Mouse (Mus musculus): Measurements from ENCODE around the gene Krt4. TPM values are rescaled to one million over a fixed set of nuclear protein-coding genes. Genes with fewer than 3 reads are reported as not detected.
A peak's percentile ranks its signal among the peaks of the same experiment; 100 is the strongest.

The Krt4 gene
- polyA plus RNA-seq, 1 experiment from 2014 or later, result not detected

DNA sequence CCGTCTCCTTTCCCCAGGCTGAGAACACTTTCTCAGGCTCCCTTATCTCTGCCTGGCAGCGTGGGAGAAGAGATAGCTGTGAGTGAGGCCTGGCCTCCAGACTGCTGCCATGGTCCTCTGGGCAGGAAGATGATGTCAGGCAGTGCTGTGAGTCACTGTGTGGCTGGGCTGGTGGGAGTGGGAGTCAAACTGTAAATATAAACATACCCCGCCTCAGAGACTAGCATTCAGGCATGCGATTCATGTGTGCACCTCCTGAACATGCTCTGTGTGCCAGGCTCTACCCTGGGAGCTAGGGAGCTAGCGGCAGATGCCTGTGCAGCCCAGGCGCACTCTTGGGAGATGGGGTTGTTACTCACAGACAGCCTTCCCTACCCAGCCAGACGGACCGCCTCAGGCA lies 17.4 kb upstream of the Krt4 start:
- Histone ChIP-seq H3K27ac (ENCODE audit: low read depth, low read length) (no peak overlapping the region), H3K4me2 (replicated peaks; ENCODE audit: low read depth, low read length) (no peak overlapping the region), H3K4me3 (ENCODE audit: low read depth, low read length) (no peak overlapping the region), H3K9ac (ENCODE audit: low read depth, low read length) (no peak overlapping the region), H3K27me3 (ENCODE audit: control insufficient read depth, insufficient read depth, low read length) (no peaks in the 10 kb centered on the region), H3K4me1 (replicated peaks; ENCODE audit: control insufficient read depth, insufficient read depth, low read length) (no peaks in the 10 kb centered on the region), H3K36me3 (ENCODE audit: control insufficient read depth, insufficient read depth, low read length) (no peaks in the 10 kb centered on the region), H3K9me3 (ENCODE audit: control insufficient read depth, low read length) (no peaks in the 10 kb centered on the region)
- DNase-seq (ENCODE audit: low spot score) (no peak), ATAC-seq (ENCODE audit: low FRiP score) (no peak)
- WGBS, result 72% methylated on average over 8 of the region's 8 CpGs

DNA sequence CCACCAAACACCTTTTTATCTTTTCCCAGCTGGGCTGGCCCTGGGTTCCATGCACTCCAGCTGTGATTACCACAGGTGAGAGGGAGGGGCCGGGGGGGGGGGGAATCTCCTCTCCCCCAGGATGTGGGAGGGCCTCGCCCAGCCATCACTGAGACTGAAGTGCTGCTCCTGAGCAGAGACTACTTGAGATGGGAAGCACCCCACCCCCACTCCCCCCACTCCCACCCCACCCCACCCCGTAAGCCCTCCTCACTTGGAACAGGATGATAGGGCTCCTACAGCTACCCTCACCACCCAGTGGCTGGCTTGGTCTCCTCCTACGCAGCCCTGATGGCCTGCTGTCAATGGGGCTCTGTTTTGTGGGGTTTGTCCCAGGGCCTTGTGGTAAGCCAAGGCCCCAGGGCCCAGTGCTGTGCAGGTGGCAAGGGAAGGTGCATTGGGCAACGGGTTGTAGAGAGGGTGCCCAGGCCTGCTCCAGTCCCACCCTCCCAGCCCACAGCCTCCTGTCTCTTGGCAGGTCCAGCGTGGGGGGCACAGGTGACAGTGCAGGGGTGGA lies 15.8 kb upstream of the Krt4 start, which contains the start of gene Krt79:
Gene Krt79 (minus strand): TSS at position 51 of the 556 bp plus-strand sequence.
- Histone ChIP-seq H3K4me1 (replicated peaks; ENCODE audit: control insufficient read depth, insufficient read depth, low read length) (no peaks in the 10 kb centered on the region), H3K27me3 (ENCODE audit: control insufficient read depth, insufficient read depth, low read length) (no peaks in the 10 kb centered on the region), H3K4me3 (ENCODE audit: low read depth, low read length) (no peak within 1 kb of the TSS), H3K4me2 (replicated peaks; ENCODE audit: low read depth, low read length) (no peak within 1 kb of the TSS), H3K9ac (ENCODE audit: low read depth, low read length) (no peak within 1 kb of the TSS), H3K27ac (ENCODE audit: low read depth, low read length) (no peak within 1 kb of the TSS), H3K36me3 (ENCODE audit: control insufficient read depth, insufficient read depth, low read length) (no peaks in the 10 kb centered on the region), H3K9me3 (ENCODE audit: control insufficient read depth, low read length) (no peaks in the 10 kb centered on the region)
- ATAC-seq (ENCODE audit: low FRiP score) (no peak), DNase-seq (ENCODE audit: low spot score) (no peak)
- WGBS, result 67% methylated on average over 5 of the region's 6 CpGs

DNA sequence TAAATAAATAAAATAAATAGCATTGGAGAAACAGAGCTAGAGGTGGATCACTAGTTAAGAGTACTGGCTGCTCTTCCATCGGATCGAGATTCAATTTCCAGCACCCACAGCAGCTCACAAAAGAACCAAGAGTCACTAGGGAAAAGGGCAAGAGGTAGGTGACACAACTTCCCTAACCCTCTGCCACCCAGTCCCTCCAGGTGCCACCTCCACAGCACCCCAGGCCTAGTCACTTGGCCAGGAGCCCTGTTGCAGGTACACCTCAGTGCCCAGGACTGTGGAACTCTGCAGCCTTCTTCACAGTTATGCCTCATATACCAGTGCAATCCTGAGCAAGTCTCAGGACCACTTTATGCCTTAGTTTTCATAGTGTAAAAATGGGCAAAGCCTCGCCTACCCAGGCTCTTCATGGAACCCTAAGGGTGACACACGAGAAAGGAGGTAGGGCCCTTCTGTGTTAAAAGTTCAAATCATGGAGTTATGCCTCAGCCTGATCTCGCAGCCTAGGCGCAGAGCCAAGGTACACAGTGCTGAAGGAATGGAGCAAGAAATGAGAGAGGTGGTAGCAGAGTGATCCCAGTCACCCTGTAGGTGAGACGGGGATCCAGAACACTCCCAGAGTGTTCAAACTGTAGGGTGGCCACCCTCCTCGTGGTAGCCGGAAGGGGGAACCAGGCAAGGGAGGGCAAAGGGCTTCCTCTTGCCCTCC lies 14.2 kb upstream of the Krt4 start:
- H3K9ac ChIP-seq (ENCODE audit: low read depth, low read length), result no peak overlapping the region
- 90% methylated on average over 9 of the region's 9 CpGs for WGBS
- no peak overlapping the region for H3K4me3 ChIP-seq (ENCODE audit: low read depth, low read length)
- H3K27me3 ChIP-seq (ENCODE audit: control insufficient read depth, insufficient read depth, low read length), result no peaks in the 10 kb centered on the region
- ATAC-seq (ENCODE audit: low FRiP score) (no peak), DNase-seq (ENCODE audit: low spot score) (no peak)
- H3K36me3 ChIP-seq (ENCODE audit: control insufficient read depth, insufficient read depth, low read length), result no peaks in the 10 kb centered on the region
- H3K9me3 ChIP-seq (ENCODE audit: control insufficient read depth, low read length), result no peaks in the 10 kb centered on the region
- H3K4me1 ChIP-seq (replicated peaks; ENCODE audit: control insufficient read depth, insufficient read depth, low read length), result no peaks in the 10 kb centered on the region
- no peak overlapping the region for H3K27ac ChIP-seq (ENCODE audit: low read depth, low read length)
- no peak overlapping the region for H3K4me2 ChIP-seq (replicated peaks; ENCODE audit: low read depth, low read length)

DNA sequence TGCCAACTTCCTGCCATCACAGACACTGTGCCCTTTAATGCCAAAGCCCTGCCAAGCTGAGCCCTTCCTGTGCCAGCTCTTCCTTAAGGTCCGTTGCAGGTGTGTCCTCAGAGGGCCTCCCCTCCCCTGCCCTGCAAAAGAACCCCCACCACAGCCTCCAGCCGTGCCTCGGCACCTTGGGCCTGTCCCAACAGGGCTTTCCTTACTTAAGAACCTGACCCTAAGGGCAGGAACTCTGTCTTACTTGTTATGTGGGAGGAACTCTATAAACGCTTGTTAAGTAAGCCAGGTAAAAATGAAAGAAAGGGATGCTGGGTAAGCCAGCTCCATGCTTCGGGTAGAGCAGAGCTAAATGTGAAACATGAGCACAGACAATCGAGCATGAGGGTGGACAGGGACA lies 8.5 kb upstream of the Krt4 start:
- DNase-seq (ENCODE audit: low spot score) (no peak), ATAC-seq (ENCODE audit: low FRiP score) (no peak)
- H3K4me1 ChIP-seq (replicated peaks; ENCODE audit: control insufficient read depth, insufficient read depth, low read length), result 0 out of 2 replicates have a peak, but pooled peaks cover 2% of the 10 kb centered on the region
- H3K27ac ChIP-seq (ENCODE audit: low read depth, low read length), result no peak overlapping the region
- no peaks in the 10 kb centered on the region for H3K36me3 ChIP-seq (ENCODE audit: control insufficient read depth, insufficient read depth, low read length)
- no peak overlapping the region for H3K9ac ChIP-seq (ENCODE audit: low read depth, low read length)
- 82% methylated on average over 6 of the region's 6 CpGs for WGBS
- H3K4me3 ChIP-seq (ENCODE audit: low read depth, low read length), result no peak overlapping the region
- H3K4me2 ChIP-seq (replicated peaks; ENCODE audit: low read depth, low read length), result no peak overlapping the region
- H3K27me3 ChIP-seq (ENCODE audit: control insufficient read depth, insufficient read depth, low read length), result peaks cover 4% of the 10 kb centered on the region; the same call in 1 of the 2 replicates
- H3K9me3 ChIP-seq (ENCODE audit: control insufficient read depth, low read length), result no peaks in the 10 kb centered on the region

DNA sequence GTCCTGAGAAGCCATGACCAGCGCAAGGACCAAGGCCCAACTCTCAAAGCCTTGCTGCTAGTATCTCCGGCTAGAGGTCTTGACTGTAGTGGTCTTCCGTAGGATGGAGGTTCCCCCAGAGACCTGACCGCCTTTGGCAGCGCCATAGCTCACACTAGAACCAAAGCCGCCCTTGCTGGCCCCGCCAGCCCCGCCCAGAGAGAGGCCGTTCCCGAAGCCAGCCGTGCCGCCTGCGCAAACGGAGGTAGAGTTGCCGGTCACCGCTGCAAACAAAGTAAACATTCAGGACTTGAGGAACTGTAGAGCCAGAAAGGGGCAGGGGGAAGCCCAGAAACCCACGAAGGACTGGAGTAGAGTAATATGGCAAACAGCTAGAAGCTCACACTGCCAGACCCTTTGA lies 5.1 kb upstream of the Krt4 start:
- WGBS, result 3% methylated on average over 17 of the region's 17 CpGs
- ATAC-seq (ENCODE audit: low FRiP score) (no peak), DNase-seq (ENCODE audit: low spot score) (peak; percentile 50)
- Histone ChIP-seq H3K27me3 (ENCODE audit: control insufficient read depth, insufficient read depth, low read length) (peaks cover 4% of the 10 kb centered on the region; the same call in 1 of the 2 replicates), H3K9me3 (ENCODE audit: control insufficient read depth, low read length) (no peaks in the 10 kb centered on the region), H3K4me3 (ENCODE audit: low read depth, low read length) (peak overlapping the region; percentile 2; the same call in 1 of the 2 replicates), H3K4me1 (replicated peaks; ENCODE audit: control insufficient read depth, insufficient read depth, low read length) (0 out of 2 replicates have a peak, but pooled peaks cover 2% of the 10 kb centered on the region), H3K27ac (ENCODE audit: low read depth, low read length) (no peak overlapping the region), H3K36me3 (ENCODE audit: control insufficient read depth, insufficient read depth, low read length) (no peaks in the 10 kb centered on the region), H3K9ac (ENCODE audit: low read depth, low read length) (peak overlapping the region; percentile 0; the same call in 1 of the 2 replicates), H3K4me2 (replicated peaks; ENCODE audit: low read depth, low read length) (peak overlapping the region; percentile 35)

DNA sequence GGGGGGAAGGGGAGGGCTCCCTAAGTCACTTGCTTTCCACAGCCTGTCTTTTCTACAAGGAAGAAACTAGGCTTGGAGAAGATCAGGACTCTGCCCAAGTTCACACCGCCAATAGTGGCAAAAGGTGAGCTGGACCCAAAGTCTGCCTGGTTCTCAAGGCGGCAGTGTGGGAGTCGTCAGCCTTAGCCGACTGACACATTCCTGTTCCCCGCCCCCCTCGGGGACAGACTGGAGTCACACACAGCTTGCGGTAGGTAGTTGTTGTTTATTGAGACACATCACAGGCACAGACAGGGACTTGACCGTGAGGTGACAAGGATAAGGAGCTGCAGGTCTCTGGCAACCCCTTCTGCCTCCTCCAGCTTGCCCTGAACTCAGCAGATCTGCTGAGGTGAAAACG lies 4.6 kb upstream of the Krt4 start:
- no peak overlapping the region for H3K4me3 ChIP-seq (ENCODE audit: low read depth, low read length)

DNA sequence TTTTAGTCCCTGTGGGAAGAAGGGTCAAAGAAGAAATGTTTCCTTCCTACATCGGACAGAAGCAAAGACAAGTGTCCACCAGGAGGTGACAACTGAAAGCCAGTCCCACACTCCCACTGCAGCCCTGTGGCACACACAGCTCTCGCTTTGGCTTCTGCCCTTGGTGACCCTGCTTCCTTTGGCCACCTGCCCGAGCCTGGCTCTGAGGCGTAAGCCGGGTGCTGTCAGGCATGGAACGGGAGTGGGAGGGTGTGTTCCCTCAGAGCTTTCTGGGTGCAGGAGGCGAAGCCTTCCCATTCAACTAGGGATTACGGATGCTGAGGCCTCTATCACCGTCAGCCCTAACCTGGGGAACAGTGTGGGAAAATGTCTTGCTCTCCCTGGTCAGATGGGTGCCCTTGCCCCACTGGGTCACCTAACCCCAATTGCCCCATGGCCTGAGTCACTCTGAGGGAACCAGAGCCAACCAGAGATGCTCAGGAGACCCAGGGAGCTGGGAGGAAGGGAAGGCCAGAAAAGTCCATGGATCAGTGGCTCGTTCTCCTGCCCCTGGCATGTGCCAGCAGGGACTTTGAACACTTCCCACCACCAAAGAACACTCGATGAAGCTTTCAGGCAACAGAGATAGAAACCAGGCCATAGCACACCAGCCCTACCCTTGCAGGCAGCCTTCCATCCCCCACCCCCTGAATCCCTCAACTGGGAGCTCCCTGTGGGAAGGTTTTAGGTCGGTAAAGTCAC lies 3.0 kb upstream of the Krt4 start:
- WGBS, result 74% methylated on average over 12 of the region's 12 CpGs
- DNase-seq (ENCODE audit: low spot score), result no peak
- Histone ChIP-seq H3K36me3 (ENCODE audit: control insufficient read depth, insufficient read depth, low read length) (no peaks in the 10 kb centered on the region), H3K27me3 (ENCODE audit: control insufficient read depth, insufficient read depth, low read length) (peaks cover 4% of the 10 kb centered on the region; the same call in 1 of the 2 replicates), H3K9ac (ENCODE audit: low read depth, low read length) (no peak overlapping the region), H3K27ac (ENCODE audit: low read depth, low read length) (no peak overlapping the region), H3K4me3 (ENCODE audit: low read depth, low read length) (no peak overlapping the region), H3K9me3 (ENCODE audit: control insufficient read depth, low read length) (no peaks in the 10 kb centered on the region), H3K4me1 (replicated peaks; ENCODE audit: control insufficient read depth, insufficient read depth, low read length) (0 out of 2 replicates have a peak, but pooled peaks cover 2% of the 10 kb centered on the region), H3K4me2 (replicated peaks; ENCODE audit: low read depth, low read length) (no peak overlapping the region)
- no peak for ATAC-seq (ENCODE audit: low FRiP score)

More for the DNA sequence above, 4.6 kb upstream of the Krt4 start:
- ATAC-seq (ENCODE audit: low FRiP score) (no peak), DNase-seq (ENCODE audit: low spot score) (peak; percentile 23)
- H3K4me1 ChIP-seq (replicated peaks; ENCODE audit: control insufficient read depth, insufficient read depth, low read length), result 0 out of 2 replicates have a peak, but pooled peaks cover 2% of the 10 kb centered on the region
- peaks cover 4% of the 10 kb centered on the region; the same call in 1 of the 2 replicates for H3K27me3 ChIP-seq (ENCODE audit: control insufficient read depth, insufficient read depth, low read length)
- H3K9ac ChIP-seq (ENCODE audit: low read depth, low read length), result no peak overlapping the region
- 18% methylated on average over 9 of the region's 9 CpGs for WGBS
- no peaks in the 10 kb centered on the region for H3K36me3 ChIP-seq (ENCODE audit: control insufficient read depth, insufficient read depth, low read length)
- no peak overlapping the region; the same call in 1 of the 2 replicates for H3K4me2 ChIP-seq (replicated peaks; ENCODE audit: low read depth, low read length)
- H3K27ac ChIP-seq (ENCODE audit: low read depth, low read length), result no peak overlapping the region
- H3K9me3 ChIP-seq (ENCODE audit: control insufficient read depth, low read length), result no peaks in the 10 kb centered on the region

DNA sequence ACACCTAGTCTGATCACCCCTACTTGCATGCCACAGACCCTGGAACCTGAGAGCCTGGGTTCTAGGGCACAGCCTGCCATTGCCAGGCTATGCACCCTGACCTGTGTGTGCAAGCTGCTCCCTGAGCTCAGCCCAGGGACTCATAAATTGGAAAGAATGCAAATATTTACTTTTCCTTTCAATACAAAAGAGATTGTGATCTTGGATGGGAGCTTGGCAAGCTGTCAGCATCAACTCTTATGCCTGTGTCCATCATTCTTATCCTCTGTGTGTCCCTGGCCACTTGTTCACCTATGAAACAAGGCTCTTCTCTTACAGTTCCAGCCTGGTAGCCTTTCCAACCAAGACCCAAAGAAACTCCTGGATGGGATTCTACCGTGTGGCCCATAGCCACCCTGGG lies 506 bp upstream of the Krt4 start:
- 87% methylated on average over 1 of the region's 1 CpGs for WGBS
- H3K27ac ChIP-seq (ENCODE audit: low read depth, low read length), result no peak overlapping the region
- H3K4me2 ChIP-seq (replicated peaks; ENCODE audit: low read depth, low read length), result no peak overlapping the region
- no peaks in the 10 kb centered on the region for H3K4me1 ChIP-seq (replicated peaks; ENCODE audit: control insufficient read depth, insufficient read depth, low read length)
- peaks cover 4% of the 10 kb centered on the region; the same call in 1 of the 2 replicates for H3K27me3 ChIP-seq (ENCODE audit: control insufficient read depth, insufficient read depth, low read length)
- no peaks in the 10 kb centered on the region for H3K36me3 ChIP-seq (ENCODE audit: control insufficient read depth, insufficient read depth, low read length)
- ATAC-seq (ENCODE audit: low FRiP score) (no peak), DNase-seq (ENCODE audit: low spot score) (no peak)
- no peak overlapping the region for H3K4me3 ChIP-seq (ENCODE audit: low read depth, low read length)
- no peaks in the 10 kb centered on the region for H3K9me3 ChIP-seq (ENCODE audit: control insufficient read depth, low read length)
- no peak overlapping the region for H3K9ac ChIP-seq (ENCODE audit: low read depth, low read length)
